Comparison of ENCODE assay signal across 10 mouse cellular contexts in genomic region chr12:55486923-55487674, GRCm38 (mm10). TPM values are rescaled to one million over a fixed set of nuclear protein-coding genes. Genes with fewer than 3 reads are reported as not detected.
DNase-seq lines count a peak whose midpoint lies in the region; ATAC-seq lines count a peak whose summit lies in the region.
"Had no signal": no experiment of that assay in that cellular context is flagged by ENCODE, and none has a peak within 500 bp of the region (broad histone marks: within the 10 kb centered on the region; RNA-seq: fewer than 3 reads in every experiment).

No protein-coding gene starts in this region.

- H3K9ac ChIP-seq in kidney, embryonic 14.5 days (ENCODE audit: low read depth, low read length) = no peak overlapping the region
- H3K9ac ChIP-seq in kidney, embryonic 15.5 days = no peak overlapping the region
- no peak overlapping the region for H3K9ac ChIP-seq in hindbrain, embryonic 16.5 days (ENCODE audit: low read depth, low read length)

- intact Hi-C loops in left cerebral cortex, postnatal 4 days (cut with DNase I) = loop anchor here (2.0 kb wide), 1 partner anchor 76 kb away; no protein-coding TSS in a partner anchor

- H3K27ac ChIP-seq in kidney, embryonic 14.5 days (ENCODE audit: low read depth, low read length) = no peak overlapping the region
- peak overlapping the region; percentile 62 for H3K27ac ChIP-seq in kidney, embryonic 15.5 days
- H3K27ac ChIP-seq in hindbrain, embryonic 16.5 days (ENCODE audit: low read depth, low read length) = no peak overlapping the region

- no peak for ATAC-seq in kidney, embryonic 14.5 days (ENCODE audit: low FRiP score, low TSS enrichment)
- ATAC-seq in kidney, embryonic 15.5 days (replicated peaks; ENCODE audit: low FRiP score) = no peak
- ATAC-seq in hindbrain, embryonic 16.5 days = no peak

- no peak overlapping the region for H3K4me3 ChIP-seq in kidney, embryonic 14.5 days (ENCODE audit: low read length)
- no peak overlapping the region for H3K4me3 ChIP-seq in kidney, embryonic 15.5 days (replicated peaks)
- no peak overlapping the region for H3K4me3 ChIP-seq in hindbrain, embryonic 16.5 days (ENCODE audit: low read length)

- peaks cover 18% of the 10 kb centered on the region; the same call in 1 of the 2 replicates for H3K4me1 ChIP-seq in kidney, embryonic 14.5 days (ENCODE audit: control insufficient read depth, insufficient read depth, low read length)
- H3K4me1 ChIP-seq in kidney, embryonic 15.5 days = peaks cover 34% of the 10 kb centered on the region
- peaks cover 10% of the 10 kb centered on the region for H3K4me1 ChIP-seq in hindbrain, embryonic 16.5 days (ENCODE audit: control insufficient read depth, insufficient read depth, low read depth, low read length)

- H3K9me3 ChIP-seq in kidney, embryonic 14.5 days (ENCODE audit: control insufficient read depth, low read length) = no peaks in the 10 kb centered on the region
- H3K9me3 ChIP-seq in kidney, embryonic 15.5 days (replicated peaks) = no peaks in the 10 kb centered on the region
- H3K9me3 ChIP-seq in hindbrain, embryonic 16.5 days (ENCODE audit: control insufficient read depth, low read length) = no peaks in the 10 kb centered on the region

- peaks cover 39% of the 10 kb centered on the region for H3K36me3 ChIP-seq in kidney, embryonic 14.5 days (ENCODE audit: control insufficient read depth, insufficient read depth, low read length)
- peaks cover 40% of the 10 kb centered on the region for H3K36me3 ChIP-seq in kidney, embryonic 15.5 days
- peaks cover 11% of the 10 kb centered on the region for H3K36me3 ChIP-seq in hindbrain, embryonic 16.5 days (ENCODE audit: control insufficient read depth, insufficient read depth, low read length)

- DNase-seq in adrenal gland, postnatal 14 days = peak; percentile 11
- no peak for DNase-seq in adrenal gland, adult 2 months
- DNase-seq in kidney, adult 18-20 months = peak; percentile 45
- DNase-seq in 3134 (ENCODE audit: extremely low read depth, insufficient read length, low spot score) = peak; percentile 32
- DNase-seq in left cerebral cortex, postnatal 4 days = no peak
- DNase-seq: cerebellum, adult 11 months; liver had no signal

- H3K27me3 ChIP-seq in kidney, embryonic 14.5 days (ENCODE audit: control insufficient read depth, insufficient read depth, low read length) = no peaks in the 10 kb centered on the region
- no peaks in the 10 kb centered on the region for H3K27me3 ChIP-seq in kidney, embryonic 15.5 days
- H3K27me3 ChIP-seq in hindbrain, embryonic 16.5 days (replicated peaks; ENCODE audit: control insufficient read depth, insufficient read depth, low read length) = no peaks in the 10 kb centered on the region

- WGBS in kidney, embryonic 14.5 days = 78% methylated on average over 18 of the region's 18 CpGs
- 65% methylated on average over 18 of the region's 18 CpGs for WGBS in kidney, embryonic 15.5 days
- 83% methylated on average over 18 of the region's 18 CpGs for WGBS in hindbrain, embryonic 16.5 days

- H3K4me2 ChIP-seq in kidney, embryonic 14.5 days (replicated peaks; ENCODE audit: low read depth, low read length) = no peak overlapping the region
- H3K4me2 ChIP-seq in kidney, embryonic 15.5 days = no peak overlapping the region
- no peak overlapping the region for H3K4me2 ChIP-seq in hindbrain, embryonic 16.5 days (ENCODE audit: low read length)

RNA-seq across cellular contexts. Expression of gene Nfkbia, which starts 5.3 kb away (rescaled TPM):
- total RNA-seq in adrenal gland, postnatal 14 days (2021) = 95.5 and 107 TPM in 2 replicates
- 10 to 100 TPM; 90.6 to 94.6 TPM for total RNA-seq in adrenal gland, adult 2 months (2021)
- 197 and 256 TPM in 2 replicates for polyA plus RNA-seq in adrenal gland, adult 2 months (2012; rRNA removed)
- 69.0 and 75.2 TPM in 2 replicates for polyA plus RNA-seq in kidney, embryonic 14.5 days (2014; fragmentation: Nextera tagmentation; extraction: Ambion mirVana)
- 78.2 and 80.3 TPM in 2 replicates for polyA plus RNA-seq in kidney, embryonic 15.5 days (2015; fragmentation: Nextera tagmentation; extraction: Ambion mirVana)
- total RNA-seq in left cerebral cortex, postnatal 4 days (2021) = 10 to 100 TPM; 26.8 to 33.6 TPM
- polyA plus RNA-seq in hindbrain, embryonic 16.5 days (2015; fragmentation: Nextera tagmentation; extraction: Ambion mirVana) = 62.3 and 64.3 TPM in 2 replicates

Comparison
In these comparisons a context has a peak if more than half of its experiments do, and no peak if none do; other contexts are left out.
1. DNase-seq: peak in adrenal gland, postnatal 14 days (single experiment), kidney, adult 18-20 months (single experiment) and 3134 (single experiment); none in adrenal gland, adult 2 months (single experiment) and left cerebral cortex, postnatal 4 days (single experiment).